Mouse (Mus musculus): ENCODE results near the gene 4931428F04Rik.
"Not testable (repeated sequence)": the region's sequence is repeated elsewhere in the genome, so short reads cannot be mapped to it uniquely, and the experiment has no call there.

4931428F04Rik gene

GRCm38 (mm10) chr8:105307670-105308069 lies 18.0 kb upstream of the 4931428F04Rik start:
- no peak for DNase-seq (ENCODE audit: low read depth)

GRCm38 (mm10) chr8:105306146-105306691 lies 16.6 kb upstream of the 4931428F04Rik start:
- DNase-seq (ENCODE audit: low read depth), result no peak

- DNase-seq (ENCODE audit: low read depth), result no peak
Measured at GRCm38 (mm10) chr8:105305211-105306145, 15.8 kb upstream of the 4931428F04Rik start, which contains the start of gene Elmo3. Gene Elmo3, plus strand, starts transcription at chr8:105305601.

DNA sequence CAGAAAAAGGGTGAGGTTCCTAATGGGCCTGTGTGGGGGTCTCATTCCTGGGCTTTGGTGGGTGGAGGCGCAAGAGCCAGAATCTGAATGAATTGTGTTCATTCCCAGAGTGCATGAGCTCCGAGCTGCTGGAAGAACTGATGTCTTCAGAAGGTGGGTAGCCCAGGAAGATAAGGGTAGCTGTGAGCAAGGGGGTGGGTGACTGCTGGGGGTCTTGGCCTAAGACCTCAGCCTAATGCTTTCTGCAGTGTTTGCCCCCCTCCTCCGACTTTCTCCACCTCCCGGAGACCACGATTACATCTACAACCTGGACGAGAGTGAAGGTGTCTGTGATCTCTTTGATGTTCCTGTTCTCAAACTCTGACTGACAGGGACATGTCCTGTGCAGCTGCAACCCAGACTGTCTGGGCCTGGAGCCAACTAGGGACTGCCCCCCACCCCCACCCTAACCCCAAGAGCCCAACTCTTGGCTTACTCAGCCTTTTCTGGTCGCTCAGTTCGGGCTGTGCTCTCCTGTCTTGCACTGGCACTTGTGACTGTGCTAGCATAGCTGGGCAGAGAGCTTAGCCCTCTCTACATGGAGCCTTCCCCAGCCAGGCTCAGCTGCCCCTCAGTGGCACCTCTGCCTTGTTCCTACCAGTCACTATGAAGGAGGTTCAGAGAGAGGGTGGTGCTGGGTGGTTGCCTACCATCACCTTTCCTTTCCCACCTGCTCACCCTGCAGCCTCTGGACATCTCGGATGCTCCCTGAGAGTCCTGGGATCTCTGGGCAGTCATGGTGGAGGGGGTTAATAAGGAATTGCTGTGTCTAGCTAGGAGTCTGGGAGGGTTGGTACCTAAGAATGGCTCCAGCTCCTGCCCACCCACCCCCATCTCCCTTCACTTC lies 14.9 kb upstream of the 4931428F04Rik start:
- peak; percentile 47 for DNase-seq (ENCODE audit: low read depth)

GRCm38 (mm10) chr8:105303874-105304273 lies 14.2 kb upstream of the 4931428F04Rik start:
- DNase-seq (ENCODE audit: low read depth), result no peak

DNA sequence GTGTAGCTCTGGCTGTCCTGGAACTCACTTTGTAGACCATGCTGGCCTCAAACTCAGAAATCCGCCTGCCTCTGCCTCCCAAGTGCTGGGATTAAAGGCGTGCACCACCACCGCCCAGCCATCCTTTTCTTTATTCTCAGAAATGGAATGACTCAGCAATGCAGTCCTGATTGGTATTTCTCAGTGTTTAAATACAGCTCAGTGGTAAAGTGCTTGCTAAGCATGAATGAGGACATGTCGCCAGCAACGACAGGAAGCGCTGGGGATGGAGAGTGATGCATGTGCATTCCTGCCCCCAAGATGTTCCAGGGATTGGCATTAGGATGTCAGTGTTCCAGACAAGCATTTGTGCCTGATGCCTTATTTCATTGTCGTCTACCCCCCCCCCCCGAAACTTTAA lies 13.7 kb upstream of the 4931428F04Rik start:
- no peak for DNase-seq (ENCODE audit: low read depth)

- DNase-seq (ENCODE audit: low read depth), result no peak
Measured at GRCm38 (mm10) chr8:105299962-105300361, 10.3 kb upstream of the 4931428F04Rik start.

DNA sequence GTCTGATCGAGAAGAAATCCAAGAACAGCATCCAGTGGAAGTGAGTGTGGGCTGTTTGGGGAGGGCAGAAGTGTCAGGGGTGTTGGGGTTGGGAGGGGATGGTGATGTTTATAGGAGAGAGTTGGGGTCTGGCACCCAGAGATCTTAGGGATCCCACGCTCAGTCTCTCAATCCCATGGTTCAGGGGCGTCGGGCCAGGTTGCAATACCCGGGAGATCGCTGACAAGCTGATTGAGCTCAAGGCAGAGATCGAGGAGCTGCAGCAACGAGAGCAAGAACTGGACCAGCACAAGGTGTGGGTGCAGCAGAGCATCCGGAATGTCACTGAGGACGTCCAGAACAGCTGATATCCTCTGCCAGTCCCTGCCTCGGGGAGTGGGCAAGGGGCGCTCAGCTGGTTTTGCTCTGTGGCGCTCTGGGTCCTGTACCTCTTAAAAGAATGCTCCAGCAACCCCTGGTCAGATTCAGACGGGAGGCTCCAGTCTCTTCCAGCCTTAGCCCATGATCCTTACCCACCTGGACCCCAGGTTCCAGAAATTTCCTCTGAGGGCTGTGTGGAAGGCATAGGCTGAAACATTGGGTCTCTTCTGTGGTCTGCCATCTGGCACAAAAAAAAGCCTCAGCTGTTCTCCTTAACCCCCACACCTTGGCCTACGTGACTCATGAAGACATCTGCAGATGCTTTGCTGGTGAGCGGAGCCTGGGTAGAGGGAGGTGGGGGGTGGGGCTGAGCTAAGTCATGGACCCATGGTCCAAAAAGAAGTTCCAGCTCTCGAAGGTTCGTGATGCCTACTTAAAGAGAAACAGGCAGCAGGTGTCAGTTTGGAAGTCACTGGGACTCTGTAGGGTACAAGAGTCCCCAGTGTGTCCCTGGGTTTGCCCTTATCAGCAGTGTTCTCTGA lies 8.9 kb upstream of the 4931428F04Rik start:
- DNase-seq (ENCODE audit: low read depth), result peak; percentile 30

DNA sequence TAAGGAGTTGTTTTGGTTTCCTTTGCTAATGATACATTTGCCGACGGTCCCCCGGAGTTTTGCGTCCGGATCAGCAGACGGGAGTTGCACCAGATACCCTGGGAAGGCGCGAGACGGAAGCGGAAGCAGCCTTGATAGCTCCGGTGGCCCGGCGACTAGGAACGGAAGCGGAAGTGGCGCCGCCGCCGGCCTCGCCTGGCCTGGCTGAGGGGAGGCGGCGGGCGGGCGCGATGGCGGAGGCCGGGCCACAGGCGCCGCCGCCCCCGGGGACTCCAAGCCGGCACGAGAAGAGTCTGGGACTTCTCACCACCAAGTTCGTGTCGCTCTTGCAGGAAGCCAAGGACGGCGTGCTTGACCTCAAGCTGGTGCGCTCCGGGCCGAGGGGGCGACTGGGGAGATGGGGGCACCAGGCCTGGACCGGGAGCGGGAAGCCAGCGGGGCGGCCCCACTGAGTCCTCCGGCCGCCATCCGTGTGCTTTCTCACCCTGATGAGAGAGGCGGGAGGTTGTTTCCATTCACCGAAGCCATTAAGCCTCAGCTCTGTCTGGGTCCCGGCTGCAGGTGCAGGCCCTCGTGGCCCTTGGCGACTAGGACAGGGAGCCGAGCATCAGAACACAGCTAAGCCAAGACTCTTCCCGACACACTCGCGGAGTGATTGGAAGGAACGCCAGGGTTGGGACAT lies 8.0 kb upstream of the 4931428F04Rik start, which contains the start of gene E2f4:
Gene E2f4 (plus strand): TSS at position 153 of the 682 bp plus-strand sequence.
- peak; percentile 91 for DNase-seq (ENCODE audit: low read depth)

GRCm38 (mm10) chr8:105295895-105296573 lies 6.4 kb upstream of the 4931428F04Rik start, which contains the start of gene Exoc3l:
Gene Exoc3l, minus strand, starts transcription at chr8:105296101.
- peak; percentile 65 for DNase-seq (ENCODE audit: low read depth)

- DNase-seq (ENCODE audit: low read depth), result no peak
Measured at GRCm38 (mm10) chr8:105295256-105295655, 5.6 kb upstream of the 4931428F04Rik start.

- DNase-seq (ENCODE audit: low read depth), result no peak
Measured at GRCm38 (mm10) chr8:105294776-105295175, 5.1 kb upstream of the 4931428F04Rik start.

DNA sequence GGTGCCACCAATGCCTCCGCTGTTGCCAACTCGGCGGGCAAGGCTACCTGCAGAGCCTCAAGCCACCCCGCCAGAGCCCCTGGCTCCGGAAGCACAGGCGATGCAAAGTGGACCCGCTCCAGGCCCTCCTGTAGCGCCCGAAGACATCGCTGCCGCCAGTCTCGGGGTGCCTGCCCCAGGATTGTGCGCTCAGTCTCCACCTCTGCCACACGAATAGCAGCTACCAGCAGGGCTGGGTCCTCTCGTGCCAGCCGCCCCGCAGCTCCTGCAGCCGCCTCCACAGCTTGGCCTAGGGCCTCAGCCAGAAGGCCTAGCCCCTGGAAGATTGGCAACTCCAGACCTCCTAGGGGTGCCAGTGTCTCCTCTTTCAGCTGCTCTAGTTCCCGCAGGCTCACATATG lies 3.7 kb upstream of the 4931428F04Rik start:
- no peak for DNase-seq (ENCODE audit: low read depth)

DNA sequence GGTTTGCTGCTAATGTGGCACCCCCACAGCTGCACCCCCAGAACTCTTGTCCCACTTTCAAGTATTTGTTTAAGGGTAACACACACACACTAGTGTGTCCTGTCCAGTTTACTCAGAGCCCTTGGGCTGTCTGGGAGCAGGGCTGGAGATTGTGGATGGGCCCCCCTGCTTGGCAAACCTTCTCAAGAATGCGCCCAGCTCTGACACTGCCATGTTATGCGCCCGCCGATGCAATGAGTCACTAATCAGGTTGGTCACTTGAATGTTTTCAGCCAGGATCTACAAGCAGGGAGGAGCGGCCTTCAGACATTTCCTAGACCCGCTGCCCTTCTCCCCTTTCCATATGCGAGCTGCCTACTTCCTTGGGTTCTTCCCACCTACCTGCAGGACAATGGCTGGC lies 2.8 kb upstream of the 4931428F04Rik start:
- no peak for DNase-seq (ENCODE audit: low read depth)

DNA sequence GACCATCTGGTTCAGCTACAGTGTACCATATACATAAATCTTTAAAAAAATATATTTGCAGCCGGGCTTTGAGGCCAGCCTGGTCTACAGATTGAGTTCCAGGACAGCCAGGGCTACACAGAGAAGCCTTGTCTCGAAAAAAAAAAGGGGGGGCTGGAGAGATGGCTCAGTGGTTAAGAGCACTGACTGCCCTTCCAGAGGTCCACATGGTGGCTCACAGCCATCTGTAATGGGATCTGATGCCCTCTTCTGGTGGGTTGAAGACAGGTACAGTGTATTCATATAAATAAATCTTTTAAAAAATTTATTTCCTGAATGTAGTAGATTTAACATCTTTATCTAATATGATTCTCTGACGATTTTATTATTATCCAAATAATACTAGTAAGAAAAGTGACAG lies 2.1 kb upstream of the 4931428F04Rik start:
- DNase-seq (ENCODE audit: low read depth), result peak; percentile 49

GRCm38 (mm10) chr8:105291364-105291763 lies 1.7 kb upstream of the 4931428F04Rik start:
- DNase-seq (ENCODE audit: low read depth), result not testable (repeated sequence)

DNA sequence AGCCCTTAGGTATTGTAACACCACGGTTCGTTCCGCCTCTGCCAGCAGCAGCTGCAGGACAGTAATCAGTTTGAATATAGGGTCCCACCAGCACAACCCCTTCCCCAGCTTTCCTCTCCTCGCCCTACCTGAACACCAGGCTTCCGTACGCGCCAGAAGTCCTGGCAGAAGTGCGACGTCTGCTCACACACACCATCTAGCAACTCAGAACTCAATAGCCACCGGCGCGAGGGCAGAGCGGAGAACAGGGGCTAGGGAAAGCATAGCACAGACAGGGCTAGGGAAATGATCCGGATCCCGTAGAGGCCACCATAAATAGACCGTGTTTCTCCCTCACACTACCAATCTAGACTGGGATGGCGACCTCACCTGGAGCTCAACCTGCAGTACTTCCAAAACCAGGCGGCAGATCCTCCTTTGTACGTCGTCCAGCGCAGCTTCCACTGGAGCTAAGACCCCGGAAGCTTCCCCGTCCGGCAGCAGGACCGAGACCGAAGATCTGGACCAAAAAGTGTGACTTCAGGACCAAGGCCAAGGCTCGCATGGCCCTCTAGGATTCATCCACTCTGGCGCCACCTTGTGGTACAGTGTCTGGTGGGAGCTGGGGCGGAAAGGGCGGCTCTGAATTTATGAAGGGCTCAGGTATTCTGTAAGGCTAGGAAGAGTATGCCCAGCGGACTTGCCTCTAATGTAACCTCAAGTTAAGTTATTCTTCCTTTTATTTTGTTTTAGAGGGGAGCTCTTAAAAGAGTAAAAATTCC lies 1.1 kb upstream of the 4931428F04Rik start:
- peak; percentile 87 for DNase-seq (ENCODE audit: low read depth)

DNA sequence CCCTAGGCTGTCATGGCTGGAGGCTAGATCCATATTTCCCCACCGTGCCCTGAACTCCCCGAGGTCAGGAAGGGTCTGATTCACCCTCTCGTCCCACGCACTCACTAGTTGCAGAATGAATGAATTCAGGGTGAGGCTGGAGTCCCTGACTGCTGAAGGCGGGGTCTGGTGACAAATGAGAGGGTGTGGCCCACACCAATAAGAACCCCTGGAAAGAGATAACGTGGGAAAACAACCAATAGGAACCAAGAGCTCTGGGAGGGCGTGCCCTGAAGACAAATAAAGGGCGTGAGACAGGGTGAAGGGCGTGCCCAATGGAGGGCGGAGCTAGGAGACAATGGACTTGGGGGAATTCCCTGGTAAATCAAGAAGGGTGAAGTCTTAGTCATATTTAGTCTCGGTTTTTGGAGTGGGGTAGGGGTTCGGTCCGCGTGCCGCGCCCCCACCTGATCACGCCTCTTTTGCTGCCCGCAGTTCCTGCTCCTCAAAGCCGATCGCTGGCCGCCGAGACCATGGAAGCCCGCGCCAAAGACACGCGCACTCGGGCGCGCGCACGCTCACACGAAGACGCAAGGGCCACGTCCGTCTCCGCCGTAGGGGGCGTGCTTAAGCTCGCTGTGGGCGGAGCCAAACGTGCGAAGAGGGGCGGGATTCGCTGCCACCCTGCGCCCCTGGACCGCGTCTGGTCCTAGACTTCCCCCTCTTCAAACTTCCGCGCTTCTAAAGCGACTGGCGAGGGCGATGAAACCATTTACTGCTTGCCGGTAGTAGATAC lies 519 bp downstream of the 4931428F04Rik start:
- peak; percentile 99 for DNase-seq (ENCODE audit: low read depth)
